Mouse (Mus musculus): ENCODE measurements around the gene Pycr1. TPM values are rescaled to one million over a fixed set of nuclear protein-coding genes. Genes with fewer than 3 reads are reported as not detected.

Pycr1 gene
- polyA plus RNA-seq, 2 experiments, result 4.0 to 4.8 TPM

- H3K9ac ChIP-seq (replicated peaks), result peak overlapping the region; percentile 82
- H3K4me2 ChIP-seq (ENCODE audit: low read depth), result peak overlapping the region; percentile 96
- H3K36me3 ChIP-seq (replicated peaks; ENCODE audit: control insufficient read depth, insufficient read depth, low read depth), result peaks cover 43% of the 10 kb centered on the region
- peak overlapping the region; percentile 87 for H3K27ac ChIP-seq
- H3K4me1 ChIP-seq (replicated peaks; ENCODE audit: control insufficient read depth in 2 of 2, insufficient read depth in 2 of 2, low read length in 1 of 2), result peaks cover 13 to 16% of the 10 kb centered on the region in 2 experiments
- ATAC-seq (ENCODE audit: insufficient read depth) (peak; percentile 16; the same call in 1 of the 2 replicates), DNase-seq (ENCODE audit: low read depth in 3 of 3, low spot score in 3 of 3) (no peak)
- 26% methylated on average over 4 of the region's 4 CpGs for WGBS (ENCODE audit: insufficient replicate concordance)
- no peaks in the 10 kb centered on the region for H3K9me3 ChIP-seq (ENCODE audit: control insufficient read depth, low read length)
- no peak for TF ChIP-seq EP300 (IDR thresholded peaks at IDR 0.05; ENCODE audit: low read depth)
- no peak for TF ChIP-seq CTCF (IDR thresholded peaks at IDR 0.05; ENCODE audit: low read depth)
- no peaks in the 10 kb centered on the region for H3K27me3 ChIP-seq (ENCODE audit: control insufficient read depth, insufficient read depth, low read length)
- peak overlapping the region; percentile 74 to 90 for H3K4me3 ChIP-seq (ENCODE audit: insufficient read depth in 1 of 2, low read depth in 2 of 2, low read length in 2 of 2)
Observed at GRCm38 (mm10) chr11:120616617-120617294, 26.8 kb downstream of the Pycr1 start.

GRCm38 (mm10) chr11:120615606-120616203 lies 27.9 kb downstream of the Pycr1 start:
- 84% methylated on average over 11 of the region's 11 CpGs for WGBS (ENCODE audit: insufficient replicate concordance)
- Histone ChIP-seq H3K4me2 (ENCODE audit: low read depth) (peak overlapping the region; percentile 96), H3K27me3 (ENCODE audit: control insufficient read depth, insufficient read depth, low read length) (no peaks in the 10 kb centered on the region), H3K9ac (replicated peaks) (no peak overlapping the region), H3K9me3 (ENCODE audit: control insufficient read depth, low read length) (no peaks in the 10 kb centered on the region), H3K4me1 (replicated peaks; ENCODE audit: control insufficient read depth in 2 of 2, insufficient read depth in 2 of 2, low read length in 1 of 2) (peaks cover 13 to 16% of the 10 kb centered on the region in 2 experiments), H3K4me3 (ENCODE audit: insufficient read depth in 1 of 2, low read depth in 2 of 2, low read length in 2 of 2) (no peak overlapping the region), H3K27ac (no peak overlapping the region), H3K36me3 (replicated peaks; ENCODE audit: control insufficient read depth, insufficient read depth, low read depth) (peaks cover 34% of the 10 kb centered on the region)
- no peak for TF ChIP-seq CTCF (IDR thresholded peaks at IDR 0.05; ENCODE audit: low read depth)
- TF ChIP-seq EP300 (IDR thresholded peaks at IDR 0.05; ENCODE audit: low read depth), result no peak
- no peak for DNase-seq (ENCODE audit: low read depth in 3 of 3, low spot score in 3 of 3)
- ATAC-seq (ENCODE audit: insufficient read depth), result no peak

GRCm38 (mm10) chr11:120615167-120615566 lies 28.4 kb downstream of the Pycr1 start:
- Histone ChIP-seq H3K36me3 (replicated peaks; ENCODE audit: control insufficient read depth, insufficient read depth, low read depth) (peaks cover 31% of the 10 kb centered on the region), H3K4me2 (ENCODE audit: low read depth) (no peak overlapping the region), H3K27ac (no peak overlapping the region), H3K27me3 (ENCODE audit: control insufficient read depth, insufficient read depth, low read length) (no peaks in the 10 kb centered on the region), H3K4me3 (ENCODE audit: insufficient read depth in 1 of 2, low read depth in 2 of 2, low read length in 2 of 2) (no peak overlapping the region), H3K9me3 (ENCODE audit: control insufficient read depth, low read length) (no peaks in the 10 kb centered on the region), H3K9ac (replicated peaks) (no peak overlapping the region), H3K4me1 (replicated peaks; ENCODE audit: control insufficient read depth in 2 of 2, insufficient read depth in 2 of 2, low read length in 1 of 2) (peaks cover 13 to 16% of the 10 kb centered on the region in 2 experiments)
- no peak for TF ChIP-seq EP300 (IDR thresholded peaks at IDR 0.05; ENCODE audit: low read depth)
- TF ChIP-seq CTCF (IDR thresholded peaks at IDR 0.05; ENCODE audit: low read depth), result no peak
- no peak for DNase-seq (ENCODE audit: low read depth in 3 of 3, low spot score in 3 of 3)
- WGBS (ENCODE audit: insufficient replicate concordance), result 75% methylated on average over 6 of the region's 6 CpGs
- ATAC-seq (ENCODE audit: insufficient read depth), result no peak

- no peak for ATAC-seq (ENCODE audit: insufficient read depth)
- Histone ChIP-seq H3K4me3 (ENCODE audit: insufficient read depth in 1 of 2, low read depth in 2 of 2, low read length in 2 of 2) (no peak overlapping the region), H3K9ac (replicated peaks) (no peak overlapping the region), H3K36me3 (replicated peaks; ENCODE audit: control insufficient read depth, insufficient read depth, low read depth) (peaks cover 22% of the 10 kb centered on the region), H3K27me3 (ENCODE audit: control insufficient read depth, insufficient read depth, low read length) (no peaks in the 10 kb centered on the region; the same call in 1 of the 2 replicates), H3K27ac (no peak overlapping the region), H3K9me3 (ENCODE audit: control insufficient read depth, low read length) (no peaks in the 10 kb centered on the region), H3K4me2 (ENCODE audit: low read depth) (no peak overlapping the region), H3K4me1 (replicated peaks; ENCODE audit: control insufficient read depth in 2 of 2, insufficient read depth in 2 of 2, low read length in 1 of 2) (peaks cover 17 to 20% of the 10 kb centered on the region in 2 experiments)
- DNase-seq (ENCODE audit: low read depth in 3 of 3, low spot score in 3 of 3), result no peak
- WGBS (ENCODE audit: insufficient replicate concordance), result 82% methylated on average over 8 of the region's 8 CpGs
- TF ChIP-seq EP300 (IDR thresholded peaks at IDR 0.05; ENCODE audit: low read depth) (no peak), CTCF (IDR thresholded peaks at IDR 0.05; ENCODE audit: low read depth) (no peak)
Observed at GRCm38 (mm10) chr11:120613976-120614375, 29.6 kb downstream of the Pycr1 start.

- H3K27ac ChIP-seq, result no peak overlapping the region
Observed at GRCm38 (mm10) chr11:120613481-120613972, 30.0 kb downstream of the Pycr1 start.

More at GRCm38 (mm10) chr11:120613481-120613972, 30.0 kb downstream of the Pycr1 start:
- TF ChIP-seq EP300 (IDR thresholded peaks at IDR 0.05; ENCODE audit: low read depth), result no peak
- 73% methylated on average over 10 of the region's 10 CpGs for WGBS (ENCODE audit: insufficient replicate concordance)
- peaks cover 17 to 20% of the 10 kb centered on the region in 2 experiments for H3K4me1 ChIP-seq (replicated peaks; ENCODE audit: control insufficient read depth in 2 of 2, insufficient read depth in 2 of 2, low read length in 1 of 2)
- ATAC-seq (ENCODE audit: insufficient read depth), result no peak
- DNase-seq (ENCODE audit: low read depth in 3 of 3, low spot score in 3 of 3), result no peak
- H3K9me3 ChIP-seq (ENCODE audit: control insufficient read depth, low read length), result no peaks in the 10 kb centered on the region
- peaks cover 1% of the 10 kb centered on the region; the same call in 1 of the 2 replicates for H3K27me3 ChIP-seq (ENCODE audit: control insufficient read depth, insufficient read depth, low read length)
- H3K4me3 ChIP-seq (ENCODE audit: insufficient read depth in 1 of 2, low read depth in 2 of 2, low read length in 2 of 2), result no peak overlapping the region
- H3K36me3 ChIP-seq (replicated peaks; ENCODE audit: control insufficient read depth, insufficient read depth, low read depth), result peaks cover 18% of the 10 kb centered on the region
- H3K9ac ChIP-seq (replicated peaks), result no peak overlapping the region
- no peak overlapping the region for H3K4me2 ChIP-seq (ENCODE audit: low read depth)
